Mouse (Mus musculus): ENCODE data around the gene Preb. TPM values are rescaled to one million over a fixed set of nuclear protein-coding genes. Genes with fewer than 3 reads are reported as not detected.

The Preb gene
- polyA plus RNA-seq (2015; fragmentation: Nextera tagmentation; extraction: Ambion mirVana), result 136 and 142 TPM in 2 replicates

- Histone ChIP-seq H3K9me3 (no peaks in the 10 kb centered on the region), H3K4me1 (peaks cover 24% of the 10 kb centered on the region), H3K4me3 (peak within 1 kb of the TSS; percentile 84), H3K9ac (peak within 1 kb of the TSS; percentile 94), H3K27me3 (peaks cover 4% of the 10 kb centered on the region; the same call in 1 of the 2 replicates), H3K27ac (peak within 1 kb of the TSS; percentile 91), H3K36me3 (peaks cover 30% of the 10 kb centered on the region), H3K4me2 (replicated peaks) (peak within 1 kb of the TSS; percentile 92)
- WGBS, result under 1% methylated on average over 56 of the region's 56 CpGs
- ATAC-seq (ENCODE audit: low FRiP score, low read depth), result peak; percentile 96
Measured at GRCm38 (mm10) chr5:30959966-30960501, at the start of gene Preb. Preb (minus strand) TSS chr5:30960361.

- H3K27me3 ChIP-seq, result no peaks in the 10 kb centered on the region
- ATAC-seq (ENCODE audit: low FRiP score, low read depth), result no peak
- no peak overlapping the region for H3K4me2 ChIP-seq (replicated peaks)
- H3K9ac ChIP-seq, result no peak overlapping the region
- peaks cover 6% of the 10 kb centered on the region for H3K4me1 ChIP-seq
- H3K36me3 ChIP-seq, result no peaks in the 10 kb centered on the region
- H3K9me3 ChIP-seq, result no peaks in the 10 kb centered on the region
- no peak overlapping the region for H3K4me3 ChIP-seq
- WGBS, result 4% methylated on average over 5 of the region's 5 CpGs
- H3K27ac ChIP-seq, result no peak overlapping the region
Measured at GRCm38 (mm10) chr5:31004184-31004583, 44.0 kb upstream of the Preb start.

GRCm38 (mm10) chr5:31001560-31001959 is 41.4 kb upstream of the Preb start:
- H3K27me3 ChIP-seq, result no peaks in the 10 kb centered on the region
- no peak overlapping the region for H3K4me3 ChIP-seq
- no peak overlapping the region for H3K9ac ChIP-seq
- ATAC-seq (ENCODE audit: low FRiP score, low read depth), result no peak
- 82% methylated on average over 4 of the region's 4 CpGs for WGBS
- H3K9me3 ChIP-seq, result no peaks in the 10 kb centered on the region
- H3K4me2 ChIP-seq (replicated peaks), result no peak overlapping the region
- no peaks in the 10 kb centered on the region for H3K36me3 ChIP-seq
- peaks cover 6% of the 10 kb centered on the region for H3K4me1 ChIP-seq
- H3K27ac ChIP-seq, result no peak overlapping the region

- Histone ChIP-seq H3K27ac (no peak overlapping the region; the same call in 1 of the 2 replicates), H3K9ac (no peak overlapping the region), H3K4me2 (replicated peaks) (no peak overlapping the region), H3K36me3 (no peaks in the 10 kb centered on the region), H3K27me3 (no peaks in the 10 kb centered on the region), H3K9me3 (no peaks in the 10 kb centered on the region), H3K4me3 (no peak overlapping the region), H3K4me1 (peaks cover 6% of the 10 kb centered on the region)
- ATAC-seq (ENCODE audit: low FRiP score, low read depth), result no peak
- WGBS, result 82% methylated on average over 2 of the region's 2 CpGs
Measured at GRCm38 (mm10) chr5:31000993-31001392, 40.8 kb upstream of the Preb start.

GRCm38 (mm10) chr5:31000122-31000521 is 40.0 kb upstream of the Preb start:
- no peak overlapping the region for H3K4me2 ChIP-seq (replicated peaks)
- H3K9ac ChIP-seq, result 0 out of 2 replicates have a peak overlapping the region, but pooled peaks have one; percentile 9
- peaks cover 6% of the 10 kb centered on the region for H3K4me1 ChIP-seq
- no peaks in the 10 kb centered on the region for H3K27me3 ChIP-seq
- peak overlapping the region; percentile 53; the same call in 1 of the 2 replicates for H3K27ac ChIP-seq
- WGBS, result 54% methylated on average over 7 of the region's 7 CpGs
- no peaks in the 10 kb centered on the region for H3K36me3 ChIP-seq
- H3K4me3 ChIP-seq, result no peak overlapping the region
- peak; percentile 67 for ATAC-seq (ENCODE audit: low FRiP score, low read depth)
- no peaks in the 10 kb centered on the region for H3K9me3 ChIP-seq

GRCm38 (mm10) chr5:30999324-30999723 is 39.2 kb upstream of the Preb start:
- no peaks in the 10 kb centered on the region for H3K36me3 ChIP-seq
- H3K27ac ChIP-seq, result no peak overlapping the region
- H3K4me3 ChIP-seq, result no peak overlapping the region
- H3K4me2 ChIP-seq (replicated peaks), result no peak overlapping the region
- no peaks in the 10 kb centered on the region for H3K27me3 ChIP-seq
- ATAC-seq (ENCODE audit: low FRiP score, low read depth), result no peak
- no peaks in the 10 kb centered on the region for H3K9me3 ChIP-seq
- H3K4me1 ChIP-seq, result peaks cover 6% of the 10 kb centered on the region
- H3K9ac ChIP-seq, result no peak overlapping the region
- 72% methylated on average over 5 of the region's 5 CpGs for whole genome bisulfite sequencing

- no peak overlapping the region for H3K9ac ChIP-seq
- WGBS, result 21% methylated on average over 5 of the region's 5 CpGs
- no peak overlapping the region for H3K4me3 ChIP-seq
- H3K9me3 ChIP-seq, result no peaks in the 10 kb centered on the region
- peaks cover 6% of the 10 kb centered on the region for H3K4me1 ChIP-seq
- no peak overlapping the region for H3K27ac ChIP-seq
- H3K36me3 ChIP-seq, result no peaks in the 10 kb centered on the region
- no peaks in the 10 kb centered on the region for H3K27me3 ChIP-seq
- H3K4me2 ChIP-seq (replicated peaks), result no peak overlapping the region
- ATAC-seq (ENCODE audit: low FRiP score, low read depth), result no peak
Measured at GRCm38 (mm10) chr5:30998306-30998705, 38.1 kb upstream of the Preb start.

- WGBS, result 71% methylated on average over 11 of the region's 11 CpGs
- Histone ChIP-seq H3K4me3 (no peak overlapping the region), H3K27me3 (no peaks in the 10 kb centered on the region), H3K9me3 (no peaks in the 10 kb centered on the region), H3K4me1 (peaks cover under 1% of the 10 kb centered on the region; the same call in 1 of the 2 replicates), H3K27ac (no peak overlapping the region), H3K9ac (no peak overlapping the region), H3K36me3 (no peaks in the 10 kb centered on the region), H3K4me2 (replicated peaks) (no peak overlapping the region)
- no peak for ATAC-seq (ENCODE audit: low FRiP score, low read depth)
Measured at GRCm38 (mm10) chr5:30994910-30995635, 34.9 kb upstream of the Preb start.

- no peak for ATAC-seq (ENCODE audit: low FRiP score, low read depth)
- H3K9ac ChIP-seq, result no peak overlapping the region
- H3K27ac ChIP-seq, result no peak overlapping the region
- H3K27me3 ChIP-seq, result no peaks in the 10 kb centered on the region
- WGBS, result 73% methylated on average over 3 of the region's 3 CpGs
- H3K36me3 ChIP-seq, result no peaks in the 10 kb centered on the region
- no peaks in the 10 kb centered on the region for H3K9me3 ChIP-seq
- no peaks in the 10 kb centered on the region for H3K4me1 ChIP-seq
- no peak overlapping the region for H3K4me2 ChIP-seq (replicated peaks)
- no peak overlapping the region for H3K4me3 ChIP-seq
Measured at GRCm38 (mm10) chr5:30994074-30994473, 33.9 kb upstream of the Preb start.

- no peak for ATAC-seq (ENCODE audit: low FRiP score, low read depth)
- no peak overlapping the region for H3K27ac ChIP-seq
- H3K27me3 ChIP-seq, result no peaks in the 10 kb centered on the region
- H3K4me3 ChIP-seq, result no peak overlapping the region
- H3K9me3 ChIP-seq, result no peaks in the 10 kb centered on the region
- no peak overlapping the region for H3K4me2 ChIP-seq (replicated peaks)
- H3K9ac ChIP-seq, result no peak overlapping the region
- 69% methylated on average over 5 of the region's 5 CpGs for WGBS
- H3K4me1 ChIP-seq, result no peaks in the 10 kb centered on the region
- no peaks in the 10 kb centered on the region for H3K36me3 ChIP-seq
Measured at GRCm38 (mm10) chr5:30992980-30993676, 33.0 kb upstream of the Preb start.

- Histone ChIP-seq H3K4me2 (replicated peaks) (no peak overlapping the region), H3K27me3 (no peaks in the 10 kb centered on the region), H3K4me1 (no peaks in the 10 kb centered on the region), H3K36me3 (no peaks in the 10 kb centered on the region), H3K4me3 (no peak overlapping the region), H3K9ac (no peak overlapping the region), H3K9me3 (no peaks in the 10 kb centered on the region), H3K27ac (no peak overlapping the region)
- WGBS, result 25% methylated on average over 2 of the region's 2 CpGs
- ATAC-seq (ENCODE audit: low FRiP score, low read depth), result no peak
Measured at GRCm38 (mm10) chr5:30982357-30982756, 22.2 kb upstream of the Preb start.
